Mouse (Mus musculus): ENCODE measurements around the gene Hmga2. TPM values are rescaled to one million over a fixed set of nuclear protein-coding genes. Genes with fewer than 3 reads are reported as not detected.

Gene Hmga2
- total RNA-seq, 2 experiments from 2014 or later, result 0.25 to 0.26 TPM

GRCm38 (mm10) chr10:120432731-120433462, 43.4 kb downstream of the Hmga2 start:
- H3K4me3 ChIP-seq, result no peak overlapping the region
- TF ChIP-seq CTCF (IDR thresholded peaks at IDR 0.05), result no peak
- intact Hi-C loops (cut with DNase I), result loop anchor here (5.0 to 10.0 kb wide), 2 partner anchors 269 to 432 kb away; no protein-coding TSS in a partner anchor
- no peak for DNase-seq (ENCODE audit: extremely low spot score in 1 of 2, low spot score in 2 of 2)
- no peak overlapping the region for H3K27ac ChIP-seq

GRCm38 (mm10) chr10:120432081-120432480, 44.2 kb downstream of the Hmga2 start:
- TF ChIP-seq CTCF (IDR thresholded peaks at IDR 0.05), result no peak
- Histone ChIP-seq H3K27ac (no peak overlapping the region), H3K4me3 (no peak overlapping the region)
- DNase-seq (ENCODE audit: extremely low spot score in 1 of 2, low spot score in 2 of 2), result no peak
- intact Hi-C loops (cut with DNase I), result loop anchor here (5.0 to 10.0 kb wide), 2 partner anchors 270 to 433 kb away; no protein-coding TSS in a partner anchor

GRCm38 (mm10) chr10:120431435-120431834, 44.8 kb downstream of the Hmga2 start:
- no peak overlapping the region for H3K27ac ChIP-seq
- peak; percentile 42 for TF ChIP-seq CTCF (IDR thresholded peaks at IDR 0.05)
- no peak overlapping the region for H3K4me3 ChIP-seq
- intact Hi-C loops (cut with DNase I), result loop anchor here (5.0 to 10.0 kb wide), 2 partner anchors 271 to 433 kb away; no protein-coding TSS in a partner anchor
- no peak for DNase-seq (ENCODE audit: extremely low spot score in 1 of 2, low spot score in 2 of 2)

GRCm38 (mm10) chr10:120430422-120430821, 45.8 kb downstream of the Hmga2 start:
- Histone ChIP-seq H3K27ac (no peak overlapping the region), H3K4me3 (no peak overlapping the region)
- DNase-seq (ENCODE audit: extremely low spot score in 1 of 2, low spot score in 2 of 2), result no peak
- no peak for TF ChIP-seq CTCF (IDR thresholded peaks at IDR 0.05)
- intact Hi-C loops (cut with DNase I), result loop anchor here (5.0 to 10.0 kb wide), 2 partner anchors 272 to 434 kb away; no protein-coding TSS in a partner anchor

GRCm38 (mm10) chr10:120429758-120430259, 46.5 kb downstream of the Hmga2 start:
- no peak overlapping the region for H3K27ac ChIP-seq
- H3K4me3 ChIP-seq, result no peak overlapping the region
- intact Hi-C loops (cut with DNase I), result loop anchor here (5.0 to 10.0 kb wide), 4 partner anchors 47 to 435 kb away; partner anchors contain the start of gene Hmga2
- no peak for DNase-seq (ENCODE audit: extremely low spot score in 1 of 2, low spot score in 2 of 2)
- TF ChIP-seq CTCF (IDR thresholded peaks at IDR 0.05), result no peak

- no peak overlapping the region for H3K4me3 ChIP-seq
- intact Hi-C loops (cut with DNase I), result loop anchor here (5.0 kb wide), 2 partner anchors 48 to 52 kb away; partner anchors contain the start of gene Hmga2
- no peak for DNase-seq (ENCODE audit: extremely low spot score in 1 of 2, low spot score in 2 of 2)
- TF ChIP-seq CTCF (IDR thresholded peaks at IDR 0.05), result no peak
- H3K27ac ChIP-seq, result no peak overlapping the region
These were observed 47.1 kb downstream of the Hmga2 start for GRCm38 (mm10) chr10:120429199-120429551.

GRCm38 (mm10) chr10:120428430-120429198, 47.7 kb downstream of the Hmga2 start:
- Histone ChIP-seq H3K27ac (no peak overlapping the region), H3K4me3 (no peak overlapping the region)
- intact Hi-C loops (cut with DNase I), result loop anchor here (5.0 kb wide), 2 partner anchors 49 to 51 kb away; partner anchors contain the start of gene Hmga2

GRCm38 (mm10) chr10:120426086-120426610, 50.1 kb downstream of the Hmga2 start:
- intact Hi-C loops (cut with DNase I), result loop anchor here (5.0 kb wide), 2 partner anchors 49 to 51 kb away; partner anchors contain the start of gene Hmga2

More at GRCm38 (mm10) chr10:120428430-120429198, 47.7 kb downstream of the Hmga2 start:
- peak in 1 of 2 experiments; percentile 22 for DNase-seq (ENCODE audit: extremely low spot score in 1 of 2, low spot score in 2 of 2)
- no peak for TF ChIP-seq CTCF (IDR thresholded peaks at IDR 0.05)

GRCm38 (mm10) chr10:120424015-120424414, 52.3 kb downstream of the Hmga2 start:
- no peak for DNase-seq (ENCODE audit: extremely low spot score in 1 of 2, low spot score in 2 of 2)

More at GRCm38 (mm10) chr10:120426086-120426610, 50.1 kb downstream of the Hmga2 start:
- no peak for DNase-seq (ENCODE audit: extremely low spot score in 1 of 2, low spot score in 2 of 2)
- Histone ChIP-seq H3K27ac (no peak overlapping the region), H3K4me3 (no peak overlapping the region)
- TF ChIP-seq CTCF (IDR thresholded peaks at IDR 0.05), result no peak

GRCm38 (mm10) chr10:120423256-120423655, 53.0 kb downstream of the Hmga2 start:
- H3K4me3 ChIP-seq, result no peak overlapping the region

More at GRCm38 (mm10) chr10:120424015-120424414, 52.3 kb downstream of the Hmga2 start:
- H3K27ac ChIP-seq, result no peak overlapping the region
- intact Hi-C loops (cut with DNase I), result no loop called here
- H3K4me3 ChIP-seq, result no peak overlapping the region
- TF ChIP-seq CTCF (IDR thresholded peaks at IDR 0.05), result no peak

GRCm38 (mm10) chr10:120422820-120423219, 53.4 kb downstream of the Hmga2 start:
- DNase-seq (ENCODE audit: extremely low spot score in 1 of 2, low spot score in 2 of 2), result no peak
- Histone ChIP-seq H3K4me3 (no peak overlapping the region), H3K27ac (no peak overlapping the region)
- intact Hi-C loops (cut with DNase I), result no loop called here
- TF ChIP-seq CTCF (IDR thresholded peaks at IDR 0.05), result no peak

More at GRCm38 (mm10) chr10:120423256-120423655, 53.0 kb downstream of the Hmga2 start:
- TF ChIP-seq CTCF (IDR thresholded peaks at IDR 0.05), result no peak
- intact Hi-C loops (cut with DNase I), result no loop called here
- H3K27ac ChIP-seq, result no peak overlapping the region
- no peak for DNase-seq (ENCODE audit: extremely low spot score in 1 of 2, low spot score in 2 of 2)
